Mouse (Mus musculus) layer of hippocampus, adult 2 months (tissue): ENCODE measurements at regions not wholly inside any gene's neighbourhood (a gene's known extent, or its start where the extent isn't known, plus 50 kb on each side); places are given as distances from the start of the nearest gene placed in this dataset.
"Not testable (repeated sequence)": the region's sequence is repeated elsewhere in the genome, so short reads cannot be mapped to it uniquely, and the experiment has no call there.

ENCODE experiments used
- DNase-seq, 2 experiments: peaks; one replicate each; pipeline ENCODE4 v3.0.0; 2022; ENCODE audit warnings: low spot score in 2 of 2
- H3K27ac ChIP-seq: fragments of 200-600 bp; 2 replicates; pipeline ENCODE4 v1.8.1; 2022
- H3K4me3 ChIP-seq: fragments of 200-600 bp; 2 replicates; pipeline ENCODE4 v1.8.1; 2022; ENCODE audit warnings: mild to moderate bottlenecking
- CTCF ChIP-seq: fragments of 200-600 bp; conservative IDR thresholded peaks from 2 replicates; pipeline ENCODE4 v1.8.1; 2022; ENCODE audit warnings: antibody characterized with exemption, mild to moderate bottlenecking, moderate library complexity

GRCm38 (mm10) chr1:141246125-141246524, 1000.2 kb downstream of the Kcnt2 start:
- H3K4me3 ChIP-seq, DNase-seq, H3K27ac ChIP-seq: not testable (repeated sequence)

- no peak for DNase-seq
- TF ChIP-seq CTCF, result no peak
- H3K27ac ChIP-seq, result no peak overlapping the region
- no peak overlapping the region for H3K4me3 ChIP-seq
Observed at GRCm38 (mm10) chr1:141274738-141275137, 1028.8 kb downstream of the Kcnt2 start.

GRCm38 (mm10) chr1:141281513-141281912, 1035.6 kb downstream of the Kcnt2 start:
- H3K4me3 ChIP-seq, result no peak overlapping the region
- DNase-seq, result no peak
- H3K27ac ChIP-seq, result no peak overlapping the region
- TF ChIP-seq CTCF, result no peak

GRCm38 (mm10) chr1:141322968-141323367, 1077.0 kb downstream of the Kcnt2 start:
- no peak overlapping the region for H3K27ac ChIP-seq
- no peak overlapping the region for H3K4me3 ChIP-seq
- DNase-seq, result no peak
- TF ChIP-seq CTCF, result no peak

GRCm38 (mm10) chr1:141338073-141338472, 1092.1 kb downstream of the Kcnt2 start:
- no peak for TF ChIP-seq CTCF
- Histone ChIP-seq H3K4me3 (no peak overlapping the region), H3K27ac (no peak overlapping the region)
- DNase-seq, result peak; percentile 24 to 34

- no peak for DNase-seq
- no peak overlapping the region for H3K4me3 ChIP-seq
- H3K27ac ChIP-seq, result no peak overlapping the region
- no peak for TF ChIP-seq CTCF
Observed at GRCm38 (mm10) chr1:141369447-141369846, 1123.5 kb downstream of the Kcnt2 start.

GRCm38 (mm10) chr1:141375966-141376365, 1130.0 kb downstream of the Kcnt2 start:
- Histone ChIP-seq H3K27ac (no peak overlapping the region), H3K4me3 (no peak overlapping the region)
- TF ChIP-seq CTCF, result no peak
- DNase-seq, result no peak

- TF ChIP-seq CTCF, result no peak
- Histone ChIP-seq H3K4me3 (no peak overlapping the region), H3K27ac (no peak overlapping the region)
- DNase-seq, result no peak
Observed at GRCm38 (mm10) chr1:141401334-141401733, 1155.4 kb downstream of the Kcnt2 start.

- Histone ChIP-seq H3K27ac (no peak overlapping the region), H3K4me3 (no peak overlapping the region)
- peak; percentile 50 to 55 for DNase-seq
- TF ChIP-seq CTCF, result no peak
Observed at GRCm38 (mm10) chr1:141429675-141430074, 1183.7 kb downstream of the Kcnt2 start.

- TF ChIP-seq CTCF, result no peak
- no peak overlapping the region for H3K4me3 ChIP-seq
- no peak overlapping the region for H3K27ac ChIP-seq
- no peak for DNase-seq
Observed at GRCm38 (mm10) chr1:141430117-141430516, 1184.2 kb downstream of the Kcnt2 start.

GRCm38 (mm10) chr1:141435452-141435851, 1189.5 kb downstream of the Kcnt2 start:
- no peak for DNase-seq
- no peak overlapping the region for H3K27ac ChIP-seq
- H3K4me3 ChIP-seq, result no peak overlapping the region
- peak; percentile 60 for TF ChIP-seq CTCF

- no peak overlapping the region for H3K27ac ChIP-seq
- no peak for DNase-seq
- no peak for TF ChIP-seq CTCF
- no peak overlapping the region for H3K4me3 ChIP-seq
Observed at GRCm38 (mm10) chr1:141440234-141440633, 1194.3 kb downstream of the Kcnt2 start.

GRCm38 (mm10) chr1:141450960-141451359, 1205.0 kb downstream of the Kcnt2 start:
- Histone ChIP-seq H3K4me3 (no peak overlapping the region), H3K27ac (no peak overlapping the region)
- TF ChIP-seq CTCF, result no peak
- no peak for DNase-seq

- Histone ChIP-seq H3K4me3 (no peak overlapping the region), H3K27ac (no peak overlapping the region)
- no peak for TF ChIP-seq CTCF
- no peak for DNase-seq
Observed at GRCm38 (mm10) chr1:141464576-141464975, 1218.6 kb downstream of the Kcnt2 start.
